Mouse (Mus musculus) forebrain, embryonic 14.5 days (tissue): ENCODE measurements around the gene Cntn3. TPM values are rescaled to one million over a fixed set of nuclear protein-coding genes. Genes with fewer than 3 reads are reported as not detected.
A peak's percentile ranks its signal among the peaks of the same experiment; 100 is the strongest.

ENCODE experiments used
- ATAC-seq: fragments of 200-750 bp; cut with Nextera tagmentation; 2 replicates; pipeline ENCODE4 v1.8.0; 2017; ENCODE audit warnings: mild to moderate bottlenecking, moderate library complexity
- DNase-seq: peaks from one replicate; pipeline ENCODE4 v3.0.0-alpha.2; 2015; ENCODE audit warnings: low spot score
- H3K27ac ChIP-seq: fragments of 300-500 bp; sonication (generic); 2 replicates; pipeline ENCODE4 v1.5.1; 2014; ENCODE audit warnings: low read depth, mild to moderate bottlenecking, control low read depth, low read length, moderate library complexity
- H3K27me3 ChIP-seq: fragments of 300-500 bp; sonication (generic); replicated peaks from 2 replicates; pipeline ENCODE4 v1.6.1; 2014; ENCODE audit warnings: low read length, control low read depth, mixed read lengths; ENCODE audit not compliant: control insufficient read depth, insufficient read depth
- H3K36me3 ChIP-seq: fragments of 300-500 bp; sonication (generic); 2 replicates; pipeline ENCODE4 v1.6.1; 2014; ENCODE audit warnings: low read length, control low read depth; ENCODE audit not compliant: control insufficient read depth, insufficient read depth
- H3K4me1 ChIP-seq: fragments of 300-500 bp; sonication (generic); 2 replicates; pipeline ENCODE4 v1.6.1; 2014; ENCODE audit warnings: antibody characterized with exemption, low read length, control low read depth; ENCODE audit not compliant: control insufficient read depth, insufficient read depth
- H3K4me2 ChIP-seq: fragments of 300-500 bp; sonication (generic); 2 replicates; pipeline ENCODE4 v1.6.1; 2014; ENCODE audit warnings: mild to moderate bottlenecking, control low read depth, low read length
- H3K4me3 ChIP-seq: fragments of 300-500 bp; sonication (generic); 2 replicates; pipeline ENCODE4 v1.5.1; 2014; ENCODE audit warnings: low read depth, low read length, control low read depth
- H3K9ac ChIP-seq: fragments of 300-500 bp; sonication (generic); 2 replicates; pipeline ENCODE4 v1.6.1; 2014; ENCODE audit warnings: mild to moderate bottlenecking, low read length, control low read depth, moderate library complexity
- H3K9me3 ChIP-seq: fragments of 300-500 bp; sonication (generic); replicated peaks from 2 replicates; pipeline ENCODE4 v1.6.1; 2016; ENCODE audit warnings: low read length, control low read depth, mixed read lengths; ENCODE audit not compliant: control insufficient read depth
- WGBS: fragments of 180-500 bp; shearing (Covaris S2); extraction: QIAGEN DNeasy Blood & Tissue Kit; methylation state at CpG from one replicate; pipeline ENCODE4 v1.1.7; 2014; 5-methylcytosine and 5-hydroxymethylcytosine counted together
- polyA plus RNA-seq: library from polyadenylated mRNA; unstranded; fragments of >200 nt; fragmentation: Nextera tagmentation; extraction: Ambion mirVana; gene quantifications from 2 replicates; pipeline ENCODE4 v1.2.1, GENCODE M21; 2014

The Cntn3 gene
- polyA plus RNA-seq, 1 experiment from 2014 or later, result 1.1 TPM

- DNase-seq (no peak), ATAC-seq (no peak)
- H3K9ac ChIP-seq, result no peak overlapping the region
- no peak overlapping the region for H3K4me2 ChIP-seq
- H3K4me1 ChIP-seq, result no peaks in the 10 kb centered on the region
- H3K9me3 ChIP-seq, result no peaks in the 10 kb centered on the region
- H3K27ac ChIP-seq, result no peak overlapping the region
- H3K36me3 ChIP-seq, result no peaks in the 10 kb centered on the region
- 78% methylated on average over 4 of the region's 4 CpGs for WGBS
- no peaks in the 10 kb centered on the region for H3K27me3 ChIP-seq
- H3K4me3 ChIP-seq, result no peak overlapping the region
These were observed 184.3 kb downstream of the Cntn3 start for GRCm38 (mm10) chr6:102388590-102388989.

GRCm38 (mm10) chr6:102372112-102372511, 200.8 kb downstream of the Cntn3 start:
- 0% methylated on average over 1 of the region's 1 CpGs for WGBS
- no peak overlapping the region for H3K4me2 ChIP-seq
- H3K9me3 ChIP-seq, result no peaks in the 10 kb centered on the region
- no peaks in the 10 kb centered on the region for H3K27me3 ChIP-seq
- H3K4me1 ChIP-seq, result peaks cover 7% of the 10 kb centered on the region; the same call in 1 of the 2 replicates
- H3K36me3 ChIP-seq, result no peaks in the 10 kb centered on the region
- no peak overlapping the region for H3K27ac ChIP-seq
- H3K4me3 ChIP-seq, result no peak overlapping the region
- DNase-seq (peak; percentile 13), ATAC-seq (peak; percentile 55; the same call in 1 of the 2 replicates)
- H3K9ac ChIP-seq, result no peak overlapping the region

DNA sequence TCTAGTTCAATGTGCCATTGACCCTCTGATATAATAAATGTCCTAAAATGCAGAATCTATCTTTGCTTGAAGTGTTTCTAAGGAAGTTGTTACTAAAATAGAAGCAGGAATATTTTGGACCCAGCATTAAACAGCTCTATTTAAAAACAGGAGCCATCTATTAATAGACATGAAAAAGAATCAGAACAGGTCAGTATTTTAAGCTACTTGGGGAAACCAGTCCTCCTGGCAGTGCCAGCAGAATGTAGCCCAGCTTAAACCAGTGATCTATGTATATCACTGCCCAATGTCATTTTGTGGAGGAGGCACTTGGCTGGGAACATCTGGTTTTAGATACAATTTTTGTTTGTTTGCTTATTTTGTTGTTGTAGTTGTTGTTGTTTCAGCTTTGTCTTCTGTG, 209.0 kb downstream of the Cntn3 start:
- no peaks in the 10 kb centered on the region for H3K36me3 ChIP-seq
- H3K27ac ChIP-seq, result no peak overlapping the region
- ATAC-seq (no peak), DNase-seq (no peak)
- H3K4me2 ChIP-seq, result no peak overlapping the region
- H3K4me3 ChIP-seq, result no peak overlapping the region
- no peaks in the 10 kb centered on the region for H3K9me3 ChIP-seq
- H3K9ac ChIP-seq, result no peak overlapping the region
- H3K27me3 ChIP-seq, result no peaks in the 10 kb centered on the region
- no peaks in the 10 kb centered on the region for H3K4me1 ChIP-seq

DNA sequence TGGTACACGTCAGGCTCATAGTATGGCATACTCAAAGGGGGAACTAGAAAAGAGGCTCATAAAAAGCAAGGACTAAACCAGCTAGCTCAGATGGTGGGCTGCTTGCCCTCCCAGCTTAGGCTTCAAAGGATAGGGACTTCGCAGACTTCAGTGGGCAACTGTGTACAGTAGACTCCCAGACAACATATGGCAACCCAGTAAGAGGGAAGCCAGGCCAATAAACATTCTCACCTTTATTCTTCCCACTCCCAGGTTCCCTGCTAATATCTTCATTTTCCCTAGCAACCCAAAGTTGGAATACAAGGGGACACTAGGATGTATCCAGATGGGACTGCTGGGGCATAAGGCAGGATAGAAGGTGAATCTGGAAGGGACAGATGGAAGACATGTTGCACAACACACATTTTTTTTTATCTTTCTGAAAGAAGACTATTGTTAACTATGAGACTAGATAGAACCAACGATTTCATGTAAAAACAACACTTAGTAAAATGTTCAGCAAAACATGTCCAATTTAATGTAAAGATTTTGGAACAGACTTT, 209.5 kb downstream of the Cntn3 start:
- ATAC-seq, result no peak

GRCm38 (mm10) chr6:102332144-102332543, 240.8 kb downstream of the Cntn3 start:
- Histone ChIP-seq H3K9ac (no peak overlapping the region), H3K4me3 (no peak overlapping the region), H3K36me3 (no peaks in the 10 kb centered on the region), H3K27me3 (no peaks in the 10 kb centered on the region), H3K4me1 (no peaks in the 10 kb centered on the region), H3K4me2 (no peak overlapping the region), H3K9me3 (no peaks in the 10 kb centered on the region), H3K27ac (no peak overlapping the region)
- DNase-seq, result no peak
- WGBS, result 80% methylated on average over 3 of the region's 3 CpGs
- ATAC-seq, result no peak

More for the DNA sequence above, 209.5 kb downstream of the Cntn3 start:
- DNase-seq, result peak; percentile 14
- H3K27me3 ChIP-seq, result no peaks in the 10 kb centered on the region
- H3K9ac ChIP-seq, result no peak overlapping the region
- no peaks in the 10 kb centered on the region for H3K9me3 ChIP-seq
- no peak overlapping the region for H3K4me2 ChIP-seq
- 80% methylated on average over 3 of the region's 3 CpGs for WGBS
- no peaks in the 10 kb centered on the region for H3K36me3 ChIP-seq
- H3K4me3 ChIP-seq, result no peak overlapping the region
- H3K27ac ChIP-seq, result no peak overlapping the region
- H3K4me1 ChIP-seq, result no peaks in the 10 kb centered on the region

- H3K9ac ChIP-seq, result no peak overlapping the region
- no peak overlapping the region for H3K4me2 ChIP-seq
- WGBS, result 73% methylated on average over 2 of the region's 2 CpGs
- no peaks in the 10 kb centered on the region for H3K36me3 ChIP-seq
- no peaks in the 10 kb centered on the region for H3K27me3 ChIP-seq
- no peaks in the 10 kb centered on the region for H3K9me3 ChIP-seq
- H3K4me3 ChIP-seq, result no peak overlapping the region
- H3K4me1 ChIP-seq, result no peaks in the 10 kb centered on the region
- ATAC-seq (no peak), DNase-seq (no peak)
- no peak overlapping the region for H3K27ac ChIP-seq
These were observed 246.2 kb downstream of the Cntn3 start for GRCm38 (mm10) chr6:102326711-102327110.

DNA sequence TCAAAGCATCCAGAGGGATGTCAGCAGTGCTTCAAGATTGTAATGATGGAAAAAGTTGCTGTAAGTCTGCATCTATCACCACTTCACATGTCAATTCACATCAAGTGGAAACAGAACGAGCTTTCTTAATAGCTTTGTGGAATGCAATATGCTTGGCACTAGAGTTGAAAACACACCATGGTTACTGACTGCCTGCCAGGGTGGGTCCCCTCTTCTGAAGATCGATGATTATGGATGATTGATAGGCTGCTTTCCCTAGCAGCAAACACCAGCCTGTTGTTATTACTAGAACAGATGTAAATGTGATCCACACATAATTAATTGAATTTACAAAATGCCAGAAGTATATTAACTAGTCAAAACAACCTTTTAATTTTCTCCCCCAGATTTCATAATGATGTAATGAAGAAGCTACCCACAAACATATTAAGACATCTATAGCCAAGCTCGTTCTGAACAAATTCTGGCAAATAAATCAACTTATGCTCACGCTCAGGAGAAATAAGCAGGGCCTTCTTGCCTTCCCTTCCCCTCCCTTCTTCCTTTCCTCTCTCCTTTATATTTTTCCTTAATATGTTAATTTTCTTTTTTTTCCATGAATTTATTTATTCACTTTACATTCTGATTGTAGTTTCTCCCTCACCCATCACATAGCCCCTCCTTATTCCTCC, 250.2 kb downstream of the Cntn3 start:
- ATAC-seq (peak; percentile 58), DNase-seq (peak; percentile 67)
- H3K27me3 ChIP-seq, result no peaks in the 10 kb centered on the region
- 64% methylated on average over 4 of the region's 4 CpGs for WGBS
- no peaks in the 10 kb centered on the region for H3K36me3 ChIP-seq
- H3K27ac ChIP-seq, result no peak overlapping the region
- H3K9me3 ChIP-seq, result no peaks in the 10 kb centered on the region
- no peak overlapping the region for H3K4me3 ChIP-seq
- no peak overlapping the region for H3K9ac ChIP-seq
- no peak overlapping the region for H3K4me2 ChIP-seq
- H3K4me1 ChIP-seq, result no peaks in the 10 kb centered on the region

- no peaks in the 10 kb centered on the region for H3K9me3 ChIP-seq
- no peaks in the 10 kb centered on the region for H3K36me3 ChIP-seq
- no peak overlapping the region for H3K4me3 ChIP-seq
- no peak overlapping the region for H3K27ac ChIP-seq
- H3K4me1 ChIP-seq, result no peaks in the 10 kb centered on the region
- no peak for DNase-seq
- H3K9ac ChIP-seq, result no peak overlapping the region
- no peak overlapping the region for H3K4me2 ChIP-seq
- WGBS, result 71% methylated on average over 3 of the region's 3 CpGs
- ATAC-seq, result no peak
- no peaks in the 10 kb centered on the region for H3K27me3 ChIP-seq
These were observed 253.1 kb downstream of the Cntn3 start for GRCm38 (mm10) chr6:102319755-102320154.

GRCm38 (mm10) chr6:102282889-102283288, 290.0 kb downstream of the Cntn3 start:
- Histone ChIP-seq H3K4me2 (no peak overlapping the region), H3K36me3 (no peaks in the 10 kb centered on the region), H3K27ac (no peak overlapping the region), H3K4me1 (no peaks in the 10 kb centered on the region), H3K9me3 (no peaks in the 10 kb centered on the region), H3K9ac (no peak overlapping the region), H3K27me3 (no peaks in the 10 kb centered on the region), H3K4me3 (no peak overlapping the region)
- no peak for ATAC-seq
- no peak for DNase-seq
- 52% methylated on average over 2 of the region's 2 CpGs for WGBS
